Mouse (Mus musculus): ENCODE results near the gene S100pbp. TPM values are rescaled to one million over a fixed set of nuclear protein-coding genes. Genes with fewer than 3 reads are reported as not detected.

S100pbp gene
- polyA plus RNA-seq, 1 experiment from 2014 or later = 20.1 TPM

GRCm38 (mm10) chr4:129211461-129211860 is 21.9 kb upstream of the S100pbp start:
- H3K4me3 ChIP-seq = no peak overlapping the region
- peaks cover 13% of the 10 kb centered on the region for H3K27me3 ChIP-seq (ENCODE audit: insufficient read depth, poor library complexity, severe bottlenecking)
- peaks cover 94% of the 10 kb centered on the region for H3K36me3 ChIP-seq
- H3K27ac ChIP-seq = no peak overlapping the region
- WGBS = 86% methylated on average over 4 of the region's 4 CpGs
- no peaks in the 10 kb centered on the region for H3K9me3 ChIP-seq
- DNase-seq (ENCODE audit: low spot score) = no peak
- no peaks in the 10 kb centered on the region for H3K4me1 ChIP-seq

DNA sequence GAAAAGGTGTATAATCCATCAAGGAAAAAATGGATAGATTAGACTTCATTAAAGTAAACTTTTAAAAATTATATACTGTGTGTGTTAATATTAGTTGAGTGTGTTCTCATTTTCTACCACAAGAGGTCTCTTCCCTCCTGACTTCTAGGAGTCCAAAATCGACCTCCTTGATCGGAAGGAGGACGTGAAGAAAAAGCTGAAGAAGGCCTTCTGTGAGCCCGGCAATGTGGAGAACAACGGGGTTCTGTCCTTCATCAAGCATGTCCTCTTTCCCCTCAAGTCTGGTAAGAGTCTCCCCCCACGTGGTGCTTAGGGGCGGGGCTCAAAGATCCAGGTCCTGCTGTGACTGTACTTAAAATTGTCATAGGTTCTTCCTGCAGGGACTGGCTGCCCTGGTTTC is 20.0 kb upstream of the S100pbp start:
- no peak overlapping the region for H3K4me3 ChIP-seq
- no peaks in the 10 kb centered on the region for H3K9me3 ChIP-seq
- no peak overlapping the region for H3K27ac ChIP-seq
- H3K36me3 ChIP-seq = peaks cover 92% of the 10 kb centered on the region
- no peak for DNase-seq (ENCODE audit: low spot score)
- no peaks in the 10 kb centered on the region for H3K4me1 ChIP-seq
- 70% methylated on average over 7 of the region's 7 CpGs for WGBS
- H3K27me3 ChIP-seq (ENCODE audit: insufficient read depth, poor library complexity, severe bottlenecking) = 0 out of 2 replicates have a peak, but pooled peaks cover under 1% of the 10 kb centered on the region

- no peak for DNase-seq (ENCODE audit: low spot score)
- no peaks in the 10 kb centered on the region for H3K27me3 ChIP-seq (ENCODE audit: insufficient read depth, poor library complexity, severe bottlenecking)
- peaks cover 94% of the 10 kb centered on the region for H3K36me3 ChIP-seq
- 89% methylated on average over 8 of the region's 8 CpGs for WGBS
- no peak overlapping the region for H3K4me3 ChIP-seq
- H3K9me3 ChIP-seq = no peaks in the 10 kb centered on the region
- H3K4me1 ChIP-seq = no peaks in the 10 kb centered on the region
- H3K27ac ChIP-seq = no peak overlapping the region
Observed at GRCm38 (mm10) chr4:129206792-129207191, 17.3 kb upstream of the S100pbp start.

- Histone ChIP-seq H3K9me3 (no peaks in the 10 kb centered on the region), H3K27ac (no peak overlapping the region), H3K27me3 (ENCODE audit: insufficient read depth, poor library complexity, severe bottlenecking) (no peaks in the 10 kb centered on the region), H3K36me3 (peaks cover 94% of the 10 kb centered on the region), H3K4me3 (no peak overlapping the region), H3K4me1 (no peaks in the 10 kb centered on the region)
- no peak for DNase-seq (ENCODE audit: low spot score)
- WGBS = 95% methylated on average over 10 of the region's 10 CpGs
Observed at GRCm38 (mm10) chr4:129204655-129205054, 15.1 kb upstream of the S100pbp start.

DNA sequence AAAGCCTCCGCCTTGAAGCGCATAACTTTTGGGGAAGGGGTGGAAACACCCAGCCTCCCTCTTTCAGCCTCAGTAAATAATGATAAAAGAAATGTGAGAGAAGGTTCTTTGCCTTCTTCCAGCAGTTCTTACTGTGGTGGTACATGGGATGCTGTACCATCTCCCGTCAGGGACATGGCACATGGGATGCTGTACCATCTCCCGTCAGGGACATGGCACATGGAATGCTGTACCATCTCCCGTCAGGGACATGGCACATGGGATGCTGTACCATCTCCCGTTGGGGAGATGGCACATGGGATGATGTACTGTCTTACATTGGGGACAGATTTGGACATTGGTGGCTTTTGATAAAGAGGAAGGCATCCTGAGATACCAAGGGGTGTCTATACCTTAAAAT is 8.0 kb upstream of the S100pbp start:
- H3K9me3 ChIP-seq = no peaks in the 10 kb centered on the region
- H3K4me3 ChIP-seq = no peak overlapping the region
- DNase-seq (ENCODE audit: low spot score) = no peak
- 93% methylated on average over 6 of the region's 6 CpGs for WGBS
- no peaks in the 10 kb centered on the region for H3K4me1 ChIP-seq
- H3K27ac ChIP-seq = no peak overlapping the region
- peaks cover 67% of the 10 kb centered on the region for H3K36me3 ChIP-seq
- H3K27me3 ChIP-seq (ENCODE audit: insufficient read depth, poor library complexity, severe bottlenecking) = no peaks in the 10 kb centered on the region

GRCm38 (mm10) chr4:129194280-129194679 is 4.8 kb upstream of the S100pbp start:
- Histone ChIP-seq H3K9me3 (no peaks in the 10 kb centered on the region), H3K4me1 (peaks cover 16% of the 10 kb centered on the region), H3K36me3 (peaks cover 44% of the 10 kb centered on the region), H3K4me3 (no peak overlapping the region), H3K27ac (no peak overlapping the region), H3K27me3 (ENCODE audit: insufficient read depth, poor library complexity, severe bottlenecking) (no peaks in the 10 kb centered on the region)
- no peak for DNase-seq (ENCODE audit: low spot score)
- WGBS = 91% methylated on average over 1 of the region's 1 CpGs

GRCm38 (mm10) chr4:129191691-129192090 is 2.2 kb upstream of the S100pbp start:
- 76% methylated on average over 5 of the region's 5 CpGs for WGBS
- Histone ChIP-seq H3K36me3 (peaks cover 25% of the 10 kb centered on the region), H3K4me1 (peaks cover 27% of the 10 kb centered on the region), H3K27me3 (ENCODE audit: insufficient read depth, poor library complexity, severe bottlenecking) (no peaks in the 10 kb centered on the region), H3K4me3 (no peak overlapping the region), H3K9me3 (no peaks in the 10 kb centered on the region), H3K27ac (no peak overlapping the region)
- no peak for DNase-seq (ENCODE audit: low spot score)

DNA sequence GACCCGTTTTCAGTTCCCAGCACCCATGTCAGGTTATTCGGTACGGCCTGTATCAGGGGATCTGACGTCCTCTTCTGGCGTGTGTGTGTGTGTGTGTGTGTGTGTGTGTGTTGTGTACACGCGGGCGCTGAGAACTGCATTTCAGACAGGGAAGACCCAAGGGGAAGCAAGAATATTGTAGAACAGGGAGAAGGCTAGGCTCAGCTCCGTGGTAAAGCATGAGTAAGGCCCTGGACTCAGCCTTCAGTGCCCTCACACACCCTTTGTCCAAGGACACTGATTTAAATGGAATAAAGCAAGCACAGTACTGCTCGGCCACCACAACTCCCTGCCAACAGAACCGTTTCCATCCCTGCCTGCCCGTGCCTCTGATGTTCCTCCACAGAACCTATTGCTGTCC is 1.0 kb upstream of the S100pbp start:
- H3K9me3 ChIP-seq = no peaks in the 10 kb centered on the region
- no peak for DNase-seq (ENCODE audit: low spot score)
- peak overlapping the region; percentile 99 for H3K4me3 ChIP-seq
- no peaks in the 10 kb centered on the region for H3K27me3 ChIP-seq (ENCODE audit: insufficient read depth, poor library complexity, severe bottlenecking)
- peak overlapping the region; percentile 90; the same call in 1 of the 2 replicates for H3K27ac ChIP-seq
- WGBS = 8% methylated on average over 12 of the region's 12 CpGs
- peaks cover 19% of the 10 kb centered on the region; the same call in 1 of the 2 replicates for H3K36me3 ChIP-seq
- peaks cover 27% of the 10 kb centered on the region for H3K4me1 ChIP-seq

DNA sequence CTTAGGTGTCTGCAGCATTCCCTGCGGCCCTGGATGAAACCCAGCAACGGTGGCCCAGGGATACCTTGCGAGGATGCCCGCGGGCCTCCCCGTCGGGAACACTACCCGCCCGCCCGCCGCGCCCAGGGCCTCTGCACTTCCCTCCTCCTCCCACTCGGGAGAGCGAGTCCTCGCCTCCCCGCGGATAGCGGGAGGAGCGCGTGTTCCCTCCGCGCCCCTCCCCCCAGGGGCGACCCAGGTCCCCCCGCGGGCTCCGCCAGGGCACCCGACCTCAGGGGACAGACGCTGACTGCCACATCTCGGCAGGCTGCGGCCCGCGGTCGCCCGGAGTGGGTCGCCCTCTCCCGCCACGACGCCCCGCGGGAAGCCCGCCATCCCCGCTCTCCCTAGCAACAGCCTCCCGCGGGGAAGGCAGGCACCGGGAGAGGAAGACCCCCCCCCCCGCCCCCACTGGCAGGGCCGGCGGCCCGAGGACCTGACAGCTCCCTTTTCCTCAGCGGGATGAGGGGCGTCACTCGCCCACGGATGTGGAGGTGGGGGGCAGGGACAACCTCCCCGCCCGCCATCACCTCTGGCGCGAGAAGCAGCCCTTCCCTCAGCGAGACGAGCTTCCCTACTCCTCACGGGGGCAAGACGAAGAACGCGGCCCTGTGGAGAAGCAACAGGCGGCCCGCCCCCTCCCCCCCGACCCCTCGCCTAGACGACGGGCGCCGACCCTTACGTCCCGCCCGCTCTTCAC is 555 bp downstream of the S100pbp start:
- H3K9me3 ChIP-seq = no peaks in the 10 kb centered on the region
- peaks cover 27% of the 10 kb centered on the region for H3K4me1 ChIP-seq
- H3K4me3 ChIP-seq = peak overlapping the region; percentile 99
- H3K27me3 ChIP-seq (ENCODE audit: insufficient read depth, poor library complexity, severe bottlenecking) = no peaks in the 10 kb centered on the region
- DNase-seq (ENCODE audit: low spot score) = peak; percentile 81
- under 1% methylated on average over 58 of the region's 74 CpGs for WGBS
- peak overlapping the region; percentile 97 for H3K27ac ChIP-seq
- H3K36me3 ChIP-seq = peaks cover 22% of the 10 kb centered on the region; the same call in 1 of the 2 replicates

- WGBS = 49% methylated on average over 5 of the region's 5 CpGs
Observed at GRCm38 (mm10) chr4:129188041-129188659, 1.4 kb downstream of the S100pbp start.

DNA sequence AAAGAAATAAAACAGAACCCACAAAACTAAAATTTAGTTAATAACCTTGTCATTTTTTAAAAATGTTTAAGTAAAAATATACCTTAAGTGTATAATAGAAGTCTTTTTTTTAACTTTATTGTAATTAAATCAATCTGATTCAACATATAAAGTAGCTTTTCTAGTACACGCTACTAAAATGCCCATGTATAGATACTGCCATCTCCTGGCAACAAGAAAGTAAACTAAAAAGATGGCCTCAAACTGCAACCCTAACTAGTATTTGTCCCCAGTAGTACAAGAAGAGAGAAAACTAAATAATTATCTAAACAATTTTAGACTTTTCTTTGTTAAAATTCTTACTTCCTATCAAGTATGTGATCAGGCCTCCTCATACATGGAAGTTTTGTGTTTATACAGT is 10.0 kb downstream of the S100pbp start:
- Histone ChIP-seq H3K9me3 (no peaks in the 10 kb centered on the region), H3K4me3 (no peak overlapping the region), H3K27ac (no peak overlapping the region), H3K4me1 (no peaks in the 10 kb centered on the region), H3K36me3 (peaks cover 80% of the 10 kb centered on the region), H3K27me3 (ENCODE audit: insufficient read depth, poor library complexity, severe bottlenecking) (no peaks in the 10 kb centered on the region)
- WGBS = 83% methylated on average over 1 of the region's 1 CpGs
- no peak for DNase-seq (ENCODE audit: low spot score)

More at GRCm38 (mm10) chr4:129188041-129188659, 1.4 kb downstream of the S100pbp start:
- no peak for DNase-seq (ENCODE audit: low spot score)
- Histone ChIP-seq H3K4me1 (peaks cover 27% of the 10 kb centered on the region), H3K4me3 (peak overlapping the region; percentile 99), H3K27ac (peak overlapping the region; percentile 97), H3K36me3 (peaks cover 18% of the 10 kb centered on the region; the same call in 1 of the 2 replicates), H3K9me3 (no peaks in the 10 kb centered on the region), H3K27me3 (ENCODE audit: insufficient read depth, poor library complexity, severe bottlenecking) (no peaks in the 10 kb centered on the region)

- H3K9me3 ChIP-seq = no peaks in the 10 kb centered on the region
- peaks cover 81% of the 10 kb centered on the region for H3K36me3 ChIP-seq
- DNase-seq (ENCODE audit: low spot score) = no peak
- WGBS = 61% methylated on average over 1 of the region's 1 CpGs
- H3K4me3 ChIP-seq = no peak overlapping the region
- H3K27me3 ChIP-seq (ENCODE audit: insufficient read depth, poor library complexity, severe bottlenecking) = no peaks in the 10 kb centered on the region
- no peak overlapping the region for H3K27ac ChIP-seq
- no peaks in the 10 kb centered on the region for H3K4me1 ChIP-seq
Observed at GRCm38 (mm10) chr4:129172529-129172928, 17.0 kb downstream of the S100pbp start.

GRCm38 (mm10) chr4:129161581-129162255 is 27.8 kb downstream of the S100pbp start:
- Histone ChIP-seq H3K27ac (no peak overlapping the region), H3K36me3 (peaks cover 63% of the 10 kb centered on the region), H3K4me1 (peaks cover 8% of the 10 kb centered on the region), H3K4me3 (no peak overlapping the region), H3K9me3 (no peaks in the 10 kb centered on the region), H3K27me3 (ENCODE audit: insufficient read depth, poor library complexity, severe bottlenecking) (no peaks in the 10 kb centered on the region)
- DNase-seq (ENCODE audit: low spot score) = no peak
- 92% methylated on average over 3 of the region's 4 CpGs for WGBS
